Mouse (Mus musculus) telencephalon, adult 2 months (tissue): ENCODE results near the gene Rps6ka6.

Experiments
- DNase-seq: peaks from one replicate; pipeline ENCODE4 v3.0.0-alpha.2; 2011; ENCODE audit warnings: low read depth, low spot score

Gene Rps6ka6

GRCm38 (mm10) chrX:111537859-111538258 lies at the start of gene Rps6ka6:
Gene Rps6ka6, minus strand, starts transcription at chrX:111537959.
- no peak for DNase-seq

DNA sequence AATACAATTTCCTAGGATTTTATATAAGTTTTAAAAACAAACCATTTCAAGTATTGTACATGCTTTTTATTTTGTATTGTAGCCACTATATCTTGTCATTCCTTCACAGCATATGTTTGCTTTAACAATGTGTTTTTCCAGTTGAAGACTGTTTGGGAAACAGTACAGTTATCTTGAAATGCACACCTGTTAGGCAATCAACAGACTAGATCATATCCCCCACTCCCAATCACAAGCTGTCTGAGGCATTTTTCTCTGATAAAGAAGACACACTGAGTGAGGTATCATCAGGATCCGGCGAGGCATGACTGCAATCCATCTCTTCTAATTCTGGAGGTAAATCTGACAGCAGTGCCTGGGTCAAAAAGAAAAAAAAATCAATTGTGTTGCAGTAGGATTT lies 39.3 kb upstream of the Rps6ka6 start:
- DNase-seq: no peak

DNA sequence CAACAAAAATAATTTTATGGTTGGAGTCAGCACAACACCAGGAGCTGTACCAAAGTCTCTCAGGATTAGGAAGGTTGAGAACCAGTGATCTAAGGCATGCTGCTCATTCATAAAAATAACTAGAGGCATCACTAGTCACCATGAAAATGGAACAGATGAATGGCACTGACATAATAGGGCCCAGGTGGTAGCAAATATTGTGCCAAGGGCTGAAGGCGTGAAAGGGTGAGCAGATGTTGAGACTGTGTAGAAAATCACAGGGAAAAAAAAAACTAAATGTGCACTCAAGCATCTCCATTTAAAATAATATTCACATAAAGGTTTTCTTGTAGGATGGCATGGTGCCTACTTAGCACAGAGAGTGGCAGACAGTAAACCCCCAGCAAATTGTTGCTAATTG lies 19.6 kb downstream of the Rps6ka6 start:
- DNase-seq: no peak

DNA sequence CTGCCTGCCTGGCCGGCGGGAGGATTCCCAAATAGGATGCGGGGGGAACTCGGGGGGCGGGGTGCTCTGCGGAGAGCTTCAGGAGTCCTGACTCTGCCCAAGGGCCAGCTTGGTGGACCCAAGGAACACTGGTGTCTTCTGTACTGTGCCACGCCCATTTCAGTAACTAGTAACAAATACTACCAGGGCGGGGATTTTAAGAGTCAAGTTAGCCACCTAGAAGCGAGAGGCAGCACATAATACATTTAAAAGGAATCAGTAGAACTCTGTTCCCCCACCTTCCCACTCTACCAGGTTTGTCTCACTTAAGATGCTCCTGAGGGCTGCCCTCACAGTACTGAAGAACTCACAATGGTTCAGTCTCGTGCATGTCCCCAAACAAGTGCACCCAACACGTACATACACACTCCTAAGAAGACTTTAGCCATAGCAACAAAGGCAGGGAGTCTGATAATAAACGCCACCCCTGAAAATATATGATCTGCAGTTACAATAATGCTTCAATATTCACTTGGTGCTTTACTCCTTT lies 74.1 kb downstream of the Rps6ka6 start:
- DNase-seq: no peak

GRCm38 (mm10) chrX:111462833-111463564 lies 74.8 kb downstream of the Rps6ka6 start:
- peak; percentile 46 for DNase-seq

DNA sequence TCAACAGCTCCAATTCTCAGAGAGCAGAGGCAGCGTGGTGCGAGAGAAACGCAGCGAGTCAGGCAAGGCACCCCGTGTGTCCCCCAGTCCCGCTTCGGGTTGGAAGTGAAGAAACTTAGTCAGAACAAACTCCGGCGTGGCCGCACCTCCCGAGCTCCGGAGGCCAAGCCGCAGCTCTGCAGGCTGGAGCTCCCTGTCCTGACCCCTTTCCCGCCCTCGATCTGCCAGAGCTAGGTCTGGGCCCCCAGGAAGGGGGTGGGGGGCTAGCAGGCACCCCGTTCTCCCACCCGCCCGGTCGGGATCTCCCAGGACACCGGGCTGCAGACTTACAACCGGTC lies 75.3 kb downstream of the Rps6ka6 start:
- no peak for DNase-seq

GRCm38 (mm10) chrX:111462092-111462491 lies 75.7 kb downstream of the Rps6ka6 start:
- no peak for DNase-seq

- DNase-seq: no peak
Measured at GRCm38 (mm10) chrX:111460166-111460565, 77.6 kb downstream of the Rps6ka6 start.

DNA sequence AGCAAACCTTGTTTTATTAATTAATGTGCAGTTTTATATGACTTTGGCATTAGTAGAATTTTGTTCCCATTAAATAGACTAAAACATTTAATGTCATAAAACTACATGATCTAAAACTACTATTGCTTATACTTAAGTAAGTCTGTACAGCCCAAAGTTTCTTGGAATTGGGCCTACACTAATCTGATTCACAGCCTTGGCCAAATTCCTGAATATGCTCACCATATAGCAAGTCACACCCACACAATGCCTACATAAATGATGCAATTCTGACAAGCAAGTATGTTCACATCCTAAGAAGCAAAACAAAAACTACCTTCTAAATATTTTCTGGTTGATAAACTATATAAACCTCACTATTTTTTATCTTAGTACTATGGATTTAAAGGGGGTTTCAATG lies 101.2 kb downstream of the Rps6ka6 start:
- DNase-seq: peak; percentile 1

DNA sequence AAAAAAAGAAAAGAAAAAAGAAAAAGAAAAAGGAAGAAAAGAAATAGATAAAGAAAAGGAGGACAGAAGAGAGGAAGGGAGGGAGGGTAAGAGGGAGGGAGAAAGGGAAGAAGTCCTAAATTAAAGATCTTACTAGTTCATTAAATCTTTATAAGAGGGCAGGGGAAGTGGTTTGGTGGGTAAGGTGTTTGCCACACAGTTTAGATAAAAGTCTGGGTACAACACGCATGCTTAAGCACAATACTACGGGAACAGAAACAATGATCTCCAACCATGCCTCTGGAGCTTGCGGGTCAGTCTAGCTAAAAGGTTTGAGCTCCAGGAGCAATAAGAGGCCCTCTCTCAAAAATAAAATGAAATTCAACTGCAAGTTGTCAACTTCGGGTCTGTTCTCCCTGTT lies 123.0 kb downstream of the Rps6ka6 start:
- DNase-seq: no peak

GRCm38 (mm10) chrX:111404816-111405215 lies 132.9 kb downstream of the Rps6ka6 start:
- no peak for DNase-seq

DNA sequence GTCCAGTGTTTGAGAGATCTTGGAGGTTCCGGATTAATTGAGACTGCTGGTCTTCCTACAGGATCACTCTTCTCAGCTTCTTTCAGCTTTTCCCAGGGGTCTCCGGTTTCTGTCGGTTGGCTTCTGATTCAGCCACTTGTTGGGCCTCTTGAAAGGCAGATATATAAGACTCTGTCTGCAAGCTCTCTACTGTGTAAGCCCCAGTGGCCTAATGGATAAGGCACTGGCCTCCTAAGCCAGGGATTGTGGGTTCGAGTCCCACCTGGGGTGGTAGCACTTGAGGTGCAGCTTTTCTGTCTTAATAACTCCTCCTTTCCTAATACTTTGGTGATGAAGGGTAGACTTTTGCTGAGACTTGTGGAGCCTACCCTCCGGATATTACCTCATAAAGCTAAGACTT lies 160.7 kb downstream of the Rps6ka6 start:
- no peak for DNase-seq

GRCm38 (mm10) chrX:111374177-111374576 lies 163.6 kb downstream of the Rps6ka6 start:
- DNase-seq: no peak
